In the genomic region with DNA sequence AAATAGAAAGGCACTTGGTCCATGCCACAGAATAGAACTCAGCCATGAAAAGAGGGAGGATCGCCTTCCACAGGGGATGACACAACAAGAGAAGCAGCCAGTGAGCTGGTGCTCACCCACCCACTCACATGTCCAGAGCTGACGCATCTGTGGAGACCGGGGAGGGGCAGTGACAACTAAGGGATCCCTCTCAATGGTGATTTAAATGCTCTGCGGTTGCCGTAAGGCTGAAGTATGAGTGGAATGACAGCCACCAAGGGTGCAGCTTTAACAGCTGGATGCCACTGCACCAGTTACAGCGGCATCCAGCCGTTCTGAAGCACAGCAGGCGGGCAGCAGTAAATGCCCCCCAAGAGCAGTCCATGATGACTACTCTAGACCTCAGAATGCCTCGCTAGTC, we compare ENCODE assay signal across 23 mouse cellular contexts.
A peak's percentile ranks its signal among the peaks of the same experiment; 100 is the strongest.
DNase-seq lines count a peak whose midpoint lies in the region; ATAC-seq and TF ChIP-seq lines count a peak whose summit lies in the region.
"Had no signal": no experiment of that assay in that cellular context is flagged by ENCODE, and none has a peak within 500 bp of the region (broad histone marks: within the 10 kb centered on the region; RNA-seq: fewer than 3 reads in every experiment).

No protein-coding gene starts in this region.

- H3K4me3 ChIP-seq in embryonic facial prominence, embryonic 13.5 days = no peak overlapping the region
- H3K4me3 ChIP-seq in embryonic facial prominence, embryonic 10.5 days = no peak overlapping the region
- H3K4me3 ChIP-seq in midbrain, postnatal 0 days (ENCODE audit: low read depth, low read length) = no peak overlapping the region
- H3K4me3 ChIP-seq in midbrain, embryonic 16.5 days (ENCODE audit: low read depth, low read length) = no peak overlapping the region
- no peak overlapping the region for H3K4me3 ChIP-seq in myocyte
- no peak overlapping the region for H3K4me3 ChIP-seq in heart, adult 2 months
- H3K4me3 ChIP-seq: heart, embryonic 12.5 days; hindbrain, embryonic 12.5 days; intestine, embryonic 15.5 days; midbrain, embryonic 12.5 days; neural tube, embryonic 15.5 days had no signal

- DNase-seq in embryonic facial prominence, embryonic 10.5 days (ENCODE audit: low spot score) = no peak
- DNase-seq in midbrain, postnatal 0 days (ENCODE audit: low spot score) = peak; percentile 18
- peak; percentile 90 for DNase-seq in Patski (ENCODE audit: low read depth, low spot score)
- DNase-seq in urinary bladder, adult 2 months (ENCODE audit: low spot score) = no peak
- DNase-seq in heart, adult 2 months = no peak
- DNase-seq: adrenal gland, postnatal 14 days; cerebellum, adult 11 months; cerebellum, postnatal 36 days; heart, postnatal 14 days; kidney, adult 9 months; kidney, postnatal 4 days; liver had no signal

- no peak for TF ChIP-seq CTCF in midbrain, postnatal 0 days (IDR thresholded peaks at IDR 0.05)
- no peak for TF ChIP-seq CTCF in Patski (IDR thresholded peaks at IDR 0.05)
- TF ChIP-seq CTCF in heart, adult 2 months (IDR thresholded peaks at IDR 0.05) = no peak

- no peaks in the 10 kb centered on the region for H3K36me3 ChIP-seq in embryonic facial prominence, embryonic 13.5 days
- H3K36me3 ChIP-seq in embryonic facial prominence, embryonic 10.5 days (replicated peaks) = no peaks in the 10 kb centered on the region
- no peaks in the 10 kb centered on the region for H3K36me3 ChIP-seq in midbrain, postnatal 0 days (ENCODE audit: insufficient read depth, low read length)
- H3K36me3 ChIP-seq in midbrain, embryonic 16.5 days (ENCODE audit: control insufficient read depth, insufficient read depth, low read length) = no peaks in the 10 kb centered on the region
- no peaks in the 10 kb centered on the region for H3K36me3 ChIP-seq in myocyte (ENCODE audit: control insufficient read depth, insufficient read depth)
- no peaks in the 10 kb centered on the region for H3K36me3 ChIP-seq in heart, adult 2 months (ENCODE audit: control insufficient read depth, insufficient read depth, low read length)
- H3K36me3 ChIP-seq: heart, embryonic 12.5 days; hindbrain, embryonic 12.5 days; intestine, embryonic 15.5 days; midbrain, embryonic 12.5 days; neural tube, embryonic 15.5 days had no signal

- H3K27ac ChIP-seq in embryonic facial prominence, embryonic 13.5 days = no peak overlapping the region
- no peak overlapping the region for H3K27ac ChIP-seq in embryonic facial prominence, embryonic 10.5 days (replicated peaks)
- H3K27ac ChIP-seq in midbrain, postnatal 0 days (ENCODE audit: low read depth, low read length) = no peak overlapping the region
- no peak overlapping the region for H3K27ac ChIP-seq in midbrain, embryonic 16.5 days (ENCODE audit: low read length)
- H3K27ac ChIP-seq in heart, adult 2 months = no peak overlapping the region
- H3K27ac ChIP-seq: hindbrain, embryonic 12.5 days; intestine, embryonic 15.5 days; midbrain, embryonic 12.5 days; neural tube, embryonic 15.5 days had no signal

- intact Hi-C loops in heart, adult 2 months (cut with DNase I) = no loop called here

- peaks cover 39% of the 10 kb centered on the region for H3K4me1 ChIP-seq in embryonic facial prominence, embryonic 13.5 days
- peaks cover 40% of the 10 kb centered on the region for H3K4me1 ChIP-seq in embryonic facial prominence, embryonic 10.5 days
- no peaks in the 10 kb centered on the region for H3K4me1 ChIP-seq in midbrain, postnatal 0 days (ENCODE audit: insufficient read depth, low read length)
- no peaks in the 10 kb centered on the region for H3K4me1 ChIP-seq in midbrain, embryonic 16.5 days (ENCODE audit: control insufficient read depth, insufficient read depth, low read length)
- H3K4me1 ChIP-seq in heart, adult 2 months (ENCODE audit: control insufficient read depth, insufficient read depth, low read length) = no peaks in the 10 kb centered on the region
- H3K4me1 ChIP-seq: intestine, embryonic 15.5 days had no signal

- no peak for TF ChIP-seq EP300 in heart, adult 2 months (IDR thresholded peaks at IDR 0.05; ENCODE audit: insufficient read depth, low read depth, low read length)

- in situ Hi-C loops in Patski (cut with MboI; ENCODE audit: low pct_unique_long_range_greater_than_20kb) = no loop called here

- no peak for ATAC-seq in embryonic facial prominence, embryonic 13.5 days (ENCODE audit: insufficient number of reproducible peaks, insufficient read depth, low FRiP score, low TSS enrichment, low read depth)
- no peak for ATAC-seq in midbrain, postnatal 0 days (ENCODE audit: low FRiP score)
- ATAC-seq in midbrain, embryonic 16.5 days = no peak
- peak; percentile 89 for ATAC-seq in Patski
- ATAC-seq: activated CD4-positive, CD25-positive, alpha-beta regulatory T cell, adult 4 months; forebrain, embryonic 16.5 days; intestine, embryonic 15.5 days; lung, postnatal 0 days had no signal

- H3K9me3 ChIP-seq in embryonic facial prominence, embryonic 13.5 days = no peaks in the 10 kb centered on the region
- no peaks in the 10 kb centered on the region for H3K9me3 ChIP-seq in embryonic facial prominence, embryonic 10.5 days
- H3K9me3 ChIP-seq in midbrain, postnatal 0 days (ENCODE audit: low read length) = no peaks in the 10 kb centered on the region
- no peaks in the 10 kb centered on the region for H3K9me3 ChIP-seq in midbrain, embryonic 16.5 days (replicated peaks; ENCODE audit: control insufficient read depth, low read length, poor library complexity, severe bottlenecking)
- H3K9me3 ChIP-seq: hindbrain, embryonic 12.5 days; intestine, embryonic 15.5 days; midbrain, embryonic 12.5 days; neural tube, embryonic 15.5 days had no signal

- POLR2A ChIA-PET in Patski (lab: Charles Lee) = no interaction called here

- 0 out of 2 replicates have a peak overlapping the region, but pooled peaks have one; percentile 28 for H3K9ac ChIP-seq in embryonic facial prominence, embryonic 13.5 days
- no peak overlapping the region for H3K9ac ChIP-seq in midbrain, postnatal 0 days (replicated peaks; ENCODE audit: low read length, poor library complexity, severe bottlenecking)
- no peak overlapping the region for H3K9ac ChIP-seq in midbrain, embryonic 16.5 days (ENCODE audit: low read depth, low read length)
- no peak overlapping the region for H3K9ac ChIP-seq in heart, adult 2 months (ENCODE audit: low read depth, low read length)
- H3K9ac ChIP-seq: heart, embryonic 12.5 days; hindbrain, embryonic 12.5 days; intestine, embryonic 15.5 days; midbrain, embryonic 12.5 days; neural tube, embryonic 15.5 days had no signal

- no peak for TF ChIP-seq POLR2A in myocyte (IDR thresholded peaks at IDR 0.05; ENCODE audit: insufficient read length, low read depth)
- no peak for TF ChIP-seq POLR2A in heart, adult 2 months (IDR thresholded peaks at IDR 0.05; ENCODE audit: insufficient read depth, low read depth, low read length)

- WGBS in embryonic facial prominence, embryonic 13.5 days = 45% methylated on average over 9 of the region's 9 CpGs
- WGBS in embryonic facial prominence, embryonic 10.5 days = 67% methylated on average over 9 of the region's 9 CpGs
- WGBS in midbrain, postnatal 0 days = 42% methylated on average over 9 of the region's 9 CpGs
- 56% methylated on average over 9 of the region's 9 CpGs for WGBS in midbrain, embryonic 16.5 days
- WGBS in heart, adult 2 months = 63% methylated on average over 9 of the region's 9 CpGs

- H3ac ChIP-seq in myocyte (ENCODE audit: control insufficient read depth, insufficient read length) = no peak overlapping the region

- no peaks in the 10 kb centered on the region for H3K27me3 ChIP-seq in embryonic facial prominence, embryonic 13.5 days
- H3K27me3 ChIP-seq in embryonic facial prominence, embryonic 10.5 days (replicated peaks; ENCODE audit: low read depth, poor library complexity, severe bottlenecking) = 0 out of 2 replicates have a peak, but pooled peaks cover 8% of the 10 kb centered on the region
- no peaks in the 10 kb centered on the region for H3K27me3 ChIP-seq in midbrain, postnatal 0 days (ENCODE audit: insufficient read depth, low read length)
- H3K27me3 ChIP-seq in midbrain, embryonic 16.5 days (ENCODE audit: control insufficient read depth, insufficient read depth, low read depth, low read length) = no peaks in the 10 kb centered on the region
- no peaks in the 10 kb centered on the region for H3K27me3 ChIP-seq in Patski
- H3K27me3 ChIP-seq in myocyte (ENCODE audit: control insufficient read depth, insufficient read depth, insufficient read length) = no peaks in the 10 kb centered on the region
- no peaks in the 10 kb centered on the region for H3K27me3 ChIP-seq in heart, adult 2 months (ENCODE audit: control insufficient read depth, insufficient read depth, low read length)
- H3K27me3 ChIP-seq: intestine, embryonic 15.5 days; neural tube, embryonic 15.5 days had no signal

- no peaks in the 10 kb centered on the region for H3K79me2 ChIP-seq in myocyte (ENCODE audit: control insufficient read depth, insufficient read depth)
- no peaks in the 10 kb centered on the region for H3K79me2 ChIP-seq in heart, adult 2 months (replicated peaks; ENCODE audit: control insufficient read depth, insufficient read depth, low read length)

- no peak overlapping the region for H3K4me2 ChIP-seq in embryonic facial prominence, embryonic 13.5 days
- no peak overlapping the region for H3K4me2 ChIP-seq in midbrain, postnatal 0 days (ENCODE audit: low read depth, low read length, poor library complexity, severe bottlenecking)
- H3K4me2 ChIP-seq in midbrain, embryonic 16.5 days (ENCODE audit: low read length) = no peak overlapping the region
- peak overlapping the region; percentile 69 for H3K4me2 ChIP-seq in myocyte (ENCODE audit: low read depth)
- H3K4me2 ChIP-seq: heart, embryonic 12.5 days; hindbrain, embryonic 12.5 days; intestine, embryonic 15.5 days; midbrain, embryonic 12.5 days; neural tube, embryonic 15.5 days had no signal

- CTCF ChIA-PET in Patski (lab: Charles Lee) = no interaction called here

TF ChIP-seq in myocyte, 11 proteins besides CTCF, POLR2A, EP300 and RAD21:
- no peak for TF ChIP-seq USF1 (IDR thresholded peaks at IDR 0.05; ENCODE audit: low read depth)
- TF ChIP-seq MYOG (IDR thresholded peaks at IDR 0.05; ENCODE audit: control insufficient read depth in 1 of 3, insufficient read depth in 1 of 3, insufficient read length in 2 of 3, low read depth in 2 of 3) = peak in 1 of 3 experiments; percentile 54
- TF ChIP-seq TCF3 (IDR thresholded peaks at IDR 0.05; ENCODE audit: insufficient read length, low read depth) = no peak
- TF ChIP-seq POLR2AphosphoS2 (IDR thresholded peaks at IDR 0.05; ENCODE audit: insufficient read length, low read depth) = no peak
- peak in 2 of 3 experiments; percentile 73 to 82 for TF ChIP-seq MYOD1 (IDR thresholded peaks at IDR 0.05; ENCODE audit: control insufficient read depth in 1 of 3, insufficient read length in 2 of 3, low read depth in 2 of 3)
- TF ChIP-seq CEBPB (IDR thresholded peaks at IDR 0.05; ENCODE audit: insufficient read depth, poor library complexity, severe bottlenecking) = no peak
- TF ChIP-seq TCF12 (IDR thresholded peaks at IDR 0.05; ENCODE audit: insufficient read depth, poor library complexity, severe bottlenecking) = no peak
TF ChIP-seq in myocyte: peak in this region for 2.

Comparison
In these comparisons a context has a peak if more than half of its experiments do, and no peak if none do; other contexts are left out.
1. DNase-seq: peak in midbrain, postnatal 0 days (single experiment) and Patski (single experiment); none in embryonic facial prominence, embryonic 10.5 days (single experiment), urinary bladder, adult 2 months (single experiment) and heart, adult 2 months (0 of 2).